Mouse (Mus musculus): ENCODE measurements at regions not wholly inside any gene's neighbourhood (a gene's known extent, or its start where the extent isn't known, plus 50 kb on each side); places are given as distances from the start of the nearest gene placed in this dataset.

- intact Hi-C loops (cut with DNase I; ENCODE audit: low total_unique reads), result no loop called here
- no peak for DNase-seq
These were observed 94.0 kb upstream of the Hmcn1 start for GRCm38 (mm10) chr1:151087151-151087660.

GRCm38 (mm10) chr1:151087811-151088511, 94.4 kb upstream of the Gm47985 start:
- no peak for DNase-seq
- intact Hi-C loops (cut with DNase I; ENCODE audit: low total_unique reads), result no loop called here

- no peak for DNase-seq
- intact Hi-C loops (cut with DNase I; ENCODE audit: low total_unique reads), result no loop called here
These were observed 93.7 kb upstream of the Gm47985 start for GRCm38 (mm10) chr1:151088535-151089125.

- intact Hi-C loops (cut with DNase I; ENCODE audit: low total_unique reads), result no loop called here
- DNase-seq, result no peak
These were observed 90.3 kb upstream of the Gm47985 start for GRCm38 (mm10) chr1:151092035-151092434.

- intact Hi-C loops (cut with DNase I; ENCODE audit: low total_unique reads), result no loop called here
- no peak for DNase-seq
These were observed 86.8 kb upstream of the Gm47985 start for GRCm38 (mm10) chr1:151095344-151096050.

DNA sequence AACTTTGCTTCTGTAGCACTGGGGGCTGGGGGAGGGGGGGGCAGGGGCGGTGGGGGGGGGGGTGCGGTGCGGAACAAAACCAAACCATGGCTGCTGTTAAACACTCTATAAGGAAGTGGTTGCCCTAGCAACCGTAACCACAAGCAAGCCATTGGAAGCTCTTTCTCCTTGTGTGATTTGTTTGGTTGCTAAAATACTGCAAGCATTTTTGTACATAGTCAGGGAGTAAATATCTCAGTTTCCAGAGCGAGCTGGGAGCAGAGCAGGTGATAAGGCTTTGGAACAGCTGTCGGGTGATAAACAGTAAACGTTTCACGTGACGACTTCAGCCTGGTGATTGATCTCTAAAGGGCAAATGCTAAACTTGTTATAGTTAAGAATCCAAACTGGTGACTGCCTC, 86.3 kb upstream of the Gm47985 start:
- intact Hi-C loops (cut with DNase I; ENCODE audit: low total_unique reads), result no loop called here
- DNase-seq, result no peak

DNA sequence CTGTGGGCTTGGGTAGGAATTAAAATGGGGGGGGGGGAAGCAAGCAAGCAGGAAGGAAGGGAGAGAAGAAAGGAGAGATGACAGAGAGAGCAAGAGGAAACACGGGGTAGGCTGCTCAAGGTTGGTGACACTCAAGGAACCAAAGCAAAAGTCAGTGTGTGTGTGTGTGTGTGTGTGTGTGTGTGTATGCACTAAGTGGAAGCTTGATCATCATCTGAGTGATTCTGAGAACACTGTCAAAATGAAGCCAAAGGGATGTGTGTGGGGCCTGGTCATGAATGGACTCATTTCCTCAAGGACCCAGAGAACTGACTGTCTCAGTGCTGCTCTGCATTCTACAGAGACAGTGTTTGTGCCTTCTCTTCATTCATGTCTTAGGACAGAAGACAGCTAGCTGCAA, 84.8 kb upstream of the Gm47985 start:
- intact Hi-C loops (cut with DNase I; ENCODE audit: low total_unique reads), result no loop called here
- no peak for DNase-seq

GRCm38 (mm10) chr1:151098763-151099162, 83.6 kb upstream of the Gm47985 start:
- intact Hi-C loops (cut with DNase I; ENCODE audit: low total_unique reads), result no loop called here
- DNase-seq, result no peak

- DNase-seq, result no peak
- intact Hi-C loops (cut with DNase I; ENCODE audit: low total_unique reads), result no loop called here
These were observed 81.5 kb upstream of the Gm47985 start for GRCm38 (mm10) chr1:151100565-151101483.

GRCm38 (mm10) chr1:151101516-151101915, 80.8 kb upstream of the Gm47985 start:
- no peak for DNase-seq
- intact Hi-C loops (cut with DNase I; ENCODE audit: low total_unique reads), result no loop called here

DNA sequence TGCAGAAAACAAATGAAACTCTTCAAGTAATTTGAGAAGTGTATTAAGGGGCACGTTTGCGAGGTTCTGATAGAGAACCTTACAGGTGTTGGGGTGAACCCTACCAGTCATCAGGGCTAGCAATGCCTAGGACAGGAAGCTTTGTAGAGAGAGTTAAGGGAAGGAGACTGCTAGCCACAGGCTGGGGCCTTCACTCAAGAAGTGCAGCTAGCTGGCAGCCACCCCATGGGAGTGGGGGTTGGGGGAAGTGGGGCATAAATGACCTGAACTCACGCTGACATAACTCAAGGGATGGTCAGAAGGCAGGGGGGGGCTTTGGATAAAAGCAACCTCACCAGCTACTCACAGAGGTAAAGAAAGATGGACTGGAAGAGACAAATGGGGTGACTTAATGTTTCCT, 80.3 kb upstream of the Gm47985 start:
- intact Hi-C loops (cut with DNase I; ENCODE audit: low total_unique reads), result no loop called here
- DNase-seq, result no peak

DNA sequence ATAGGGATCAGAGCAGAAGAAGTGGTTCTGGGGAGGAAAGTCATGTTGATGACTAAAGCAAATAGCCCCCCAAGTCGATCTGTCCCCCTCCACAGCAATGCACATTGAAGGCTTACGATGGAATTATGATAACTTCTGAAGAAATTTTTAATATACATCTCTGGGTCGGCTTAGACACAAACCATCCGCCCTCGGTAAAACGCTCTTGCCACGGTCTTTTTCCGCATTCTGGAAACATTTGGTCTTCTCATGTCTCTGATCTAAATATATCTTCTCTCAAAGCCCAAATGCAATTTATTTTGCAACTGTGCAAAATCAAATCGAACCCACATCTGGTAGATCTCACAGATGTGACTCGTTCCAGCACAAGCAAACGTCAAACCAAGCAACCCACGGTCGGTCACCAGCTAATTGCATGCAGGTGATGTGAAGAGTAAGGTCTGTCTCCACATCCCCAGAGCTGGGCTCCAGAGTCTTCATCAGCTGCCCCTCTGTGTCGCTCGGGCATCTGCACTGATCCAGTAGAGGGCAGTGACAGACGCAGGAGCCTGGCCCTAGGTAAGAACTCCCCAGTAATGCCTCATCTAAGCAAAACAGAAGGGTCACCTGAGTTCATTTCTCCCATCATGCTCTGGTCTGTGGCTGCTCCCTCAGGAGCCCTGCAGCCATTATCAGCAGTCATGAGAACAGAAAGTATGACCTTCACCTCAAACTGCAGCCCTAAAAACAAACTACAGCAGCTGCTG, 79.5 kb upstream of the Gm47985 start:
- intact Hi-C loops (cut with DNase I; ENCODE audit: low total_unique reads), result no loop called here
- DNase-seq, result no peak

DNA sequence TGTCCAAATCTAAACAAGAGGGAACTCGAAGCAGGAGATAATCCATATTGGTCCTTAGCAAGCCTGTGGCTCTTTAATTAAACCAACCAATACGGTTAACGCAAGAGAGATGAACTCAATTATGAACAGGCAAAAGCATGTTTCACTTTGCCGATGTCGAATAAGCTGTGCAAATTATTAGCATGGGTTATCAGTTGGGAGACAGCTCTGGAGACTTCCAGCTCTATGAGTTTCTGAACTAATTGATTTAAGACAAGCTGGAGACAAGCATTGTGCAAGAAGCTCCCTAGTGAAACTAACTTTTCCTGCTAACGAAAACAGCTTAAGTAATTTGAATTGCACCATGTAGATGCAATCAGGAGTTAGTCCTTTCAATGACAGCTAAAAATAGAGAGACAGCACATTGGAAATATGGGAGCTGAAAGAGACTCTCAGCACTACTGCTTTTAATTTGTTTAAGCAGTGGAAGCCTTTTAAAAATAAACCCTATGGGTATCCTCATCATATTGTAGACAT, 78.8 kb upstream of the Gm47985 start:
- DNase-seq, result no peak
- intact Hi-C loops (cut with DNase I; ENCODE audit: low total_unique reads), result no loop called here

GRCm38 (mm10) chr1:151104346-151104745, 78.0 kb upstream of the Gm47985 start:
- intact Hi-C loops (cut with DNase I; ENCODE audit: low total_unique reads), result no loop called here
- DNase-seq, result no peak

DNA sequence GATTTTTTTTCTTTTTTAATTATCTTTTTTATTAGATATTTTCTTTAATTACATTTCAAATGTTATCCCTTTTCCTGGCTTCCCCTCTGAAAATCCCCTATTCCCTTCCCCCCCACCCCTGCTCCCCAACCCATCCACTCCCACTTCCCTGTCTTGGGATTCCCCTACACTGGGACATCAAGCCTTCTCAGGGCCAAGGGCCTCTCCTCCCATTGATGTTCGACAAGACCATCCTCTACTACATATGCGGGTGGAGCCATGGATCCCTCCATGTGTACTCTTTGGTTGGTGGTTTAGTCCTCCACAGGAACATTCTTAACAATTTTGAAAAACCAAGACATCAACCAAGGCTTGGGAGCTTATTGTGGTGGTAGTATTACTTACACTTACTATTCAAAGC, 77.5 kb upstream of the Gm47985 start:
- intact Hi-C loops (cut with DNase I; ENCODE audit: low total_unique reads), result no loop called here
- no peak for DNase-seq

DNA sequence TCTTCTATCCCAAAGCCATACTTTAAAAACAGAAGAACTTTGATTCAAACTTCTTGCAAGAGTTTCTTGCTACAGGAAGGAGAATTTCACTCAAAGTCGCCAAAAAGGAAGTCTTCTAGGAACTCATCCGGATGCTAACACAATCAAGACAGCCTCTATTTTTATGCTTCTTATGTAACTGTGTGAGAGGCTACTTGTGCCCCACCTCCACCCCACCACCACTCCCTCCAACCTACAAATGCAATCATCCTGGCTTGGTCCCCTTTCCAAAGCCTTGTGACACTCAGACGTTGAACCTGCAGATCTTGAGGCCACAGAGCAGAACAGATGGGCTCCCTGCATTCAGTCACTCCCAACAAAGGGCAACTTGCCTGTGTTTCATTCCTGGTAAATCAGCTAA, 77.1 kb upstream of the Gm47985 start:
- intact Hi-C loops (cut with DNase I; ENCODE audit: low total_unique reads), result no loop called here
- DNase-seq, result no peak

GRCm38 (mm10) chr1:151107401-151107800, 74.9 kb upstream of the Gm47985 start:
- no peak for DNase-seq
- intact Hi-C loops (cut with DNase I; ENCODE audit: low total_unique reads), result no loop called here

DNA sequence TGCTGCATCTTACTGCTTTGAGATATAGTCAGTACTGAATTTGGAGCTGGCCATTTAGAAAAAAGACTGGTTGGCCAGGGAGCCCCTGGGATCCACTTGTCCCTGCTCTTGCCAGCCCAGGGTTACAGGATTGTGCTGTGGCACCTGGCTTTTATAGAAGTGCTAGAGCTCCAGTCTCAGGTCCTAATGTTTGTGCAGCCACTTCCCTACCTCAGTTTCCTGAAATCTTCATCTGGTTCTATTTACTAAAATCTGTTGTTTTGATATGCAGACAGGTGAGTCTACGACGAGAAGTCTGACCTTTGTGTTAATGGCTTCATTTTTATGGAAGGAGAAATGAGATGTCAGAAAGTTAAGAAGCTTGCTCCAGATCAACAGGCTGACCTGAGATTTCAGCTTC, 73.0 kb upstream of the Gm47985 start:
- DNase-seq, result no peak
- intact Hi-C loops (cut with DNase I; ENCODE audit: low total_unique reads), result no loop called here

- intact Hi-C loops (cut with DNase I; ENCODE audit: low total_unique reads), result no loop called here
- DNase-seq, result no peak
These were observed 71.9 kb upstream of the Gm47985 start for GRCm38 (mm10) chr1:151110412-151110811.
